Mouse (Mus musculus) kidney, postnatal 10 days (tissue): ENCODE measurements around the gene Gm10721.
"Not testable (repeated sequence)": the region's sequence is repeated elsewhere in the genome, so short reads cannot be mapped to it uniquely, and the experiment has no call there.

Experiments used
- DNase-seq: peaks from one replicate; pipeline ENCODE4 v3.0.0; 2021; ENCODE audit warnings: mixed read lengths

The Gm10721 gene

GRCm38 (mm10) chr9:3025653-3026052 is 12.7 kb downstream of the Gm10721 start:
- DNase-seq: peak; percentile 47

GRCm38 (mm10) chr9:3026136-3026535 is 13.2 kb downstream of the Gm10721 start:
- DNase-seq: not testable (repeated sequence)

GRCm38 (mm10) chr9:3026741-3027140 is 13.8 kb downstream of the Gm10721 start:
- not testable (repeated sequence) for DNase-seq

- not testable (repeated sequence) for DNase-seq
These were observed 14.3 kb downstream of the Gm10721 start for GRCm38 (mm10) chr9:3027200-3027599.

GRCm38 (mm10) chr9:3029276-3030000 is 16.5 kb downstream of the Gm10721 start:
- DNase-seq: peak; percentile 4

GRCm38 (mm10) chr9:3030677-3031318 is 17.9 kb downstream of the Gm10721 start:
- DNase-seq: not testable (repeated sequence)

GRCm38 (mm10) chr9:3034299-3034698 is 21.4 kb downstream of the Gm10721 start, which contains the start of gene Gm17535:
Gene Gm17535 (plus strand): TSS chr9:3034599.
- not testable (repeated sequence) for DNase-seq

- DNase-seq: not testable (repeated sequence)
These were observed 23.6 kb downstream of the Gm10721 start, which contains the start of gene Gm10715 for GRCm38 (mm10) chr9:3036577-3036976. Gene Gm10715 (plus strand): TSS chr9:3036877.

- DNase-seq: not testable (repeated sequence)
These were observed 25.2 kb downstream of the Gm10721 start for GRCm38 (mm10) chr9:3038161-3038560.
